ENCODE assay signal across 12 mouse cellular contexts in genomic region chr2:150771996-150772395, GRCm38 (mm10). TPM values are rescaled to one million over a fixed set of nuclear protein-coding genes. Genes with fewer than 3 reads are reported as not detected.
A peak's percentile ranks its signal among the peaks of the same experiment; 100 is the strongest.
DNase-seq lines count a peak whose midpoint lies in the region; ATAC-seq lines count a peak whose summit lies in the region.
"Had no signal": no experiment of that assay in that cellular context is flagged by ENCODE, and none has a peak within 500 bp of the region (broad histone marks: within the 10 kb centered on the region; RNA-seq: fewer than 3 reads in every experiment).

No protein-coding gene starts in this region.

- H3K4me2 ChIP-seq in heart, embryonic 16.5 days (ENCODE audit: low read depth, low read length): peak overlapping the region; percentile 13
- H3K4me2 ChIP-seq in liver, embryonic 12.5 days: no peak overlapping the region
- H3K4me2 ChIP-seq: neural tube, embryonic 15.5 days had no signal

- H3K27me3 ChIP-seq in heart, embryonic 16.5 days (ENCODE audit: control insufficient read depth, insufficient read depth, low read length): no peaks in the 10 kb centered on the region
- no peaks in the 10 kb centered on the region for H3K27me3 ChIP-seq in liver, embryonic 12.5 days (replicated peaks)
- H3K27me3 ChIP-seq: neural tube, embryonic 15.5 days had no signal

- H3K36me3 ChIP-seq in heart, embryonic 16.5 days (ENCODE audit: control insufficient read depth, insufficient read depth): no peaks in the 10 kb centered on the region
- H3K36me3 ChIP-seq in liver, embryonic 12.5 days: peaks cover 38% of the 10 kb centered on the region

- intact Hi-C loops in heart, postnatal 25 days (cut with DNase I): no loop called here

- 58% methylated on average over 8 of the region's 8 CpGs for WGBS in heart, embryonic 16.5 days
- 81% methylated on average over 8 of the region's 8 CpGs for WGBS in liver, embryonic 12.5 days (ENCODE audit: insufficient replicate concordance)

- ATAC-seq in heart, embryonic 16.5 days (replicated peaks; ENCODE audit: extremely low read depth, insufficient read depth, low FRiP score): no peak
- ATAC-seq in liver, embryonic 12.5 days: no peak

- no peak overlapping the region for H3K4me3 ChIP-seq in heart, embryonic 16.5 days (ENCODE audit: low read length)
- H3K4me3 ChIP-seq in liver, embryonic 12.5 days: no peak overlapping the region
- H3K4me3 ChIP-seq: left cerebral cortex, adult 2 months; neural tube, embryonic 15.5 days had no signal

- peak overlapping the region; percentile 97 for H3K27ac ChIP-seq in heart, embryonic 16.5 days (ENCODE audit: low read length)
- 0 out of 2 replicates have a peak overlapping the region, but pooled peaks have one; percentile 12 for H3K27ac ChIP-seq in liver, embryonic 12.5 days
- H3K27ac ChIP-seq: left cerebral cortex, adult 2 months had no signal

- H3K9ac ChIP-seq in heart, embryonic 16.5 days (ENCODE audit: low read length): peak overlapping the region; percentile 59
- no peak overlapping the region for H3K9ac ChIP-seq in liver, embryonic 12.5 days
- H3K9ac ChIP-seq: neural tube, embryonic 15.5 days had no signal

- no peaks in the 10 kb centered on the region for H3K9me3 ChIP-seq in heart, embryonic 16.5 days (replicated peaks; ENCODE audit: control insufficient read depth, low read length)
- no peaks in the 10 kb centered on the region for H3K9me3 ChIP-seq in liver, embryonic 12.5 days (replicated peaks)
- H3K9me3 ChIP-seq: neural tube, embryonic 15.5 days had no signal

- peak; percentile 55 for DNase-seq in adrenal gland, postnatal 14 days
- DNase-seq in adrenal gland, postnatal 4 days (ENCODE audit: low spot score in 2 of 2): no peak
- no peak for DNase-seq in heart, postnatal 25 days (ENCODE audit: low spot score)
- DNase-seq in liver: no peak
- peak; percentile 29 for DNase-seq in lung, postnatal 25 days (ENCODE audit: low spot score)
- no peak for DNase-seq in thymus, postnatal 25 days
- DNase-seq: cerebellum, adult 8-10 months; kidney, postnatal 14 days had no signal

- peaks cover 62% of the 10 kb centered on the region for H3K4me1 ChIP-seq in heart, embryonic 16.5 days (ENCODE audit: control insufficient read depth, insufficient read depth, low read length)
- peaks cover 38% of the 10 kb centered on the region for H3K4me1 ChIP-seq in liver, embryonic 12.5 days

RNA-seq across cellular contexts. Expression of gene Pygb, which starts 14.5 kb away (rescaled TPM):
- 41.7 and 45.3 TPM in 2 replicates for total RNA-seq in adrenal gland, postnatal 14 days (2021)
- 10 to 100 TPM; 52.2 to 54.5 TPM for total RNA-seq in adrenal gland, postnatal 4 days (2021)
- polyA plus RNA-seq in heart, embryonic 16.5 days (2015; fragmentation: Nextera tagmentation; extraction: Ambion mirVana): 243 and 260 TPM in 2 replicates
- total RNA-seq in heart, postnatal 25 days (2021): 100 to 1,000 TPM; 444 to 470 TPM
- 32.9 and 34.0 TPM in 2 replicates for polyA plus RNA-seq in liver, embryonic 12.5 days (2016; fragmentation: Nextera tagmentation; extraction: Ambion mirVana)

RNA-seq across cellular contexts. Expression of gene Entpd6, which starts 23.2 kb away (rescaled TPM):
- total RNA-seq in adrenal gland, postnatal 14 days (2021): 11.3 and 12.1 TPM in 2 replicates
- 10 to 100 TPM; 11.2 to 12.8 TPM for total RNA-seq in adrenal gland, postnatal 4 days (2021)
- polyA plus RNA-seq in heart, embryonic 16.5 days (2015; fragmentation: Nextera tagmentation; extraction: Ambion mirVana): 24.0 and 24.3 TPM in 2 replicates
- total RNA-seq in heart, postnatal 25 days (2021): 10 to 100 TPM; 16.1 to 16.6 TPM
- polyA plus RNA-seq in liver, embryonic 12.5 days (2016; fragmentation: Nextera tagmentation; extraction: Ambion mirVana): 21.0 and 21.2 TPM in 2 replicates

Comparison
In these comparisons a context has a peak if more than half of its experiments do, and no peak if none do; other contexts are left out.
1. DNase-seq: peak in adrenal gland, postnatal 14 days (single experiment) and lung, postnatal 25 days (single experiment); none in adrenal gland, postnatal 4 days (0 of 2), heart, postnatal 25 days (single experiment), liver (single experiment) and thymus, postnatal 25 days (single experiment).